Mouse (Mus musculus): ENCODE data around the gene Sh3kbp1. TPM values are rescaled to one million over a fixed set of nuclear protein-coding genes. Genes with fewer than 3 reads are reported as not detected.

Gene Sh3kbp1
- polyA plus RNA-seq, 1 experiment from 2014 or later: 47.8 TPM

GRCm38 (mm10) chrX:159737344-159737743, 110.3 kb downstream of the Sh3kbp1 start:
- Histone ChIP-seq H3K4me2 (ENCODE audit: low read depth, low read length) (no peak overlapping the region), H3K27me3 (replicated peaks; ENCODE audit: control insufficient read depth, insufficient read depth, low read length) (peaks cover 14% of the 10 kb centered on the region), H3K4me3 (ENCODE audit: low read depth, low read length) (no peak overlapping the region), H3K36me3 (ENCODE audit: control insufficient read depth, insufficient read depth, low read length) (no peaks in the 10 kb centered on the region), H3K9me3 (ENCODE audit: control insufficient read depth, low read length) (no peaks in the 10 kb centered on the region), H3K9ac (ENCODE audit: low read depth, low read length) (no peak overlapping the region), H3K27ac (replicated peaks; ENCODE audit: low read depth, low read length) (no peak overlapping the region), H3K4me1 (ENCODE audit: control insufficient read depth, insufficient read depth, low read length) (no peaks in the 10 kb centered on the region)
- ATAC-seq (ENCODE audit: low read depth) (no peak), DNase-seq (ENCODE audit: low spot score) (no peak)
- 77% methylated on average over 1 of the region's 1 CpGs for WGBS

- Histone ChIP-seq H3K4me2 (ENCODE audit: low read depth, low read length) (no peak overlapping the region), H3K36me3 (ENCODE audit: control insufficient read depth, insufficient read depth, low read length) (no peaks in the 10 kb centered on the region), H3K4me1 (ENCODE audit: control insufficient read depth, insufficient read depth, low read length) (no peaks in the 10 kb centered on the region), H3K4me3 (ENCODE audit: low read depth, low read length) (no peak overlapping the region), H3K27ac (replicated peaks; ENCODE audit: low read depth, low read length) (no peak overlapping the region), H3K9me3 (ENCODE audit: control insufficient read depth, low read length) (no peaks in the 10 kb centered on the region), H3K27me3 (replicated peaks; ENCODE audit: control insufficient read depth, insufficient read depth, low read length) (peaks cover 13% of the 10 kb centered on the region; the same call in 1 of the 2 replicates), H3K9ac (ENCODE audit: low read depth, low read length) (no peak overlapping the region)
- DNase-seq (ENCODE audit: low spot score) (peak; percentile 36), ATAC-seq (ENCODE audit: low read depth) (peak; percentile 60; the same call in 1 of the 2 replicates)
- 64% methylated on average over 5 of the region's 5 CpGs for WGBS
These were observed 117.0 kb downstream of the Sh3kbp1 start for GRCm38 (mm10) chrX:159744035-159744434.

- no peaks in the 10 kb centered on the region for H3K4me1 ChIP-seq (ENCODE audit: control insufficient read depth, insufficient read depth, low read length)
- no peak overlapping the region for H3K9ac ChIP-seq (ENCODE audit: low read depth, low read length)
- no peaks in the 10 kb centered on the region for H3K36me3 ChIP-seq (ENCODE audit: control insufficient read depth, insufficient read depth, low read length)
- ATAC-seq (ENCODE audit: low read depth): no peak
- no peaks in the 10 kb centered on the region for H3K9me3 ChIP-seq (ENCODE audit: control insufficient read depth, low read length)
- H3K4me2 ChIP-seq (ENCODE audit: low read depth, low read length): no peak overlapping the region
- DNase-seq (ENCODE audit: low spot score): no peak
- 52% methylated on average over 3 of the region's 3 CpGs for WGBS
- no peak overlapping the region for H3K4me3 ChIP-seq (ENCODE audit: low read depth, low read length)
- H3K27me3 ChIP-seq (replicated peaks; ENCODE audit: control insufficient read depth, insufficient read depth, low read length): peaks cover 13% of the 10 kb centered on the region; the same call in 1 of the 2 replicates
- no peak overlapping the region for H3K27ac ChIP-seq (replicated peaks; ENCODE audit: low read depth, low read length)
These were observed 117.5 kb downstream of the Sh3kbp1 start for GRCm38 (mm10) chrX:159744620-159745019.

- no peaks in the 10 kb centered on the region for H3K4me1 ChIP-seq (ENCODE audit: control insufficient read depth, insufficient read depth, low read length)
- H3K9me3 ChIP-seq (ENCODE audit: control insufficient read depth, low read length): no peaks in the 10 kb centered on the region
- no peak overlapping the region for H3K4me3 ChIP-seq (ENCODE audit: low read depth, low read length)
- no peaks in the 10 kb centered on the region; the same call in 1 of the 2 replicates for H3K27me3 ChIP-seq (replicated peaks; ENCODE audit: control insufficient read depth, insufficient read depth, low read length)
- ATAC-seq (ENCODE audit: low read depth): no peak
- WGBS: 85% methylated on average over 1 of the region's 1 CpGs
- H3K4me2 ChIP-seq (ENCODE audit: low read depth, low read length): no peak overlapping the region
- no peak overlapping the region for H3K27ac ChIP-seq (replicated peaks; ENCODE audit: low read depth, low read length)
- no peak overlapping the region for H3K9ac ChIP-seq (ENCODE audit: low read depth, low read length)
- peak; percentile 27 for DNase-seq (ENCODE audit: low spot score)
- H3K36me3 ChIP-seq (ENCODE audit: control insufficient read depth, insufficient read depth, low read length): no peaks in the 10 kb centered on the region
These were observed 124.8 kb downstream of the Sh3kbp1 start for GRCm38 (mm10) chrX:159751834-159752233.

- no peak for DNase-seq (ENCODE audit: low spot score)
These were observed 129.2 kb downstream of the Sh3kbp1 start for GRCm38 (mm10) chrX:159756261-159756660.

GRCm38 (mm10) chrX:159756901-159757821, 130.1 kb downstream of the Sh3kbp1 start:
- Histone ChIP-seq H3K4me3 (ENCODE audit: low read depth, low read length) (no peak overlapping the region), H3K27ac (replicated peaks; ENCODE audit: low read depth, low read length) (no peak overlapping the region), H3K4me1 (ENCODE audit: control insufficient read depth, insufficient read depth, low read length) (no peaks in the 10 kb centered on the region), H3K27me3 (replicated peaks; ENCODE audit: control insufficient read depth, insufficient read depth, low read length) (no peaks in the 10 kb centered on the region), H3K9me3 (ENCODE audit: control insufficient read depth, low read length) (no peaks in the 10 kb centered on the region), H3K4me2 (ENCODE audit: low read depth, low read length) (no peak overlapping the region), H3K36me3 (ENCODE audit: control insufficient read depth, insufficient read depth, low read length) (no peaks in the 10 kb centered on the region), H3K9ac (ENCODE audit: low read depth, low read length) (no peak overlapping the region)
- no peak for ATAC-seq (ENCODE audit: low read depth)
- WGBS: 84% methylated on average over 7 of the region's 7 CpGs
- no peak for DNase-seq (ENCODE audit: low spot score)

More at GRCm38 (mm10) chrX:159756261-159756660, 129.2 kb downstream of the Sh3kbp1 start:
- Histone ChIP-seq H3K36me3 (ENCODE audit: control insufficient read depth, insufficient read depth, low read length) (no peaks in the 10 kb centered on the region), H3K4me1 (ENCODE audit: control insufficient read depth, insufficient read depth, low read length) (no peaks in the 10 kb centered on the region), H3K27ac (replicated peaks; ENCODE audit: low read depth, low read length) (no peak overlapping the region), H3K4me3 (ENCODE audit: low read depth, low read length) (no peak overlapping the region), H3K27me3 (replicated peaks; ENCODE audit: control insufficient read depth, insufficient read depth, low read length) (no peaks in the 10 kb centered on the region), H3K9me3 (ENCODE audit: control insufficient read depth, low read length) (no peaks in the 10 kb centered on the region), H3K9ac (ENCODE audit: low read depth, low read length) (no peak overlapping the region), H3K4me2 (ENCODE audit: low read depth, low read length) (no peak overlapping the region)
- ATAC-seq (ENCODE audit: low read depth): no peak

GRCm38 (mm10) chrX:159757854-159758540, 130.9 kb downstream of the Sh3kbp1 start:
- Histone ChIP-seq H3K4me2 (ENCODE audit: low read depth, low read length) (no peak overlapping the region), H3K27ac (replicated peaks; ENCODE audit: low read depth, low read length) (no peak overlapping the region), H3K36me3 (ENCODE audit: control insufficient read depth, insufficient read depth, low read length) (no peaks in the 10 kb centered on the region), H3K9ac (ENCODE audit: low read depth, low read length) (no peak overlapping the region), H3K9me3 (ENCODE audit: control insufficient read depth, low read length) (no peaks in the 10 kb centered on the region), H3K27me3 (replicated peaks; ENCODE audit: control insufficient read depth, insufficient read depth, low read length) (no peaks in the 10 kb centered on the region), H3K4me1 (ENCODE audit: control insufficient read depth, insufficient read depth, low read length) (no peaks in the 10 kb centered on the region), H3K4me3 (ENCODE audit: low read depth, low read length) (no peak overlapping the region)
- 66% methylated on average over 4 of the region's 5 CpGs for WGBS
- no peak for DNase-seq (ENCODE audit: low spot score)
- no peak for ATAC-seq (ENCODE audit: low read depth)

GRCm38 (mm10) chrX:159763801-159764200, 136.7 kb downstream of the Sh3kbp1 start:
- H3K27ac ChIP-seq (replicated peaks; ENCODE audit: low read depth, low read length): no peak overlapping the region
- no peak overlapping the region for H3K4me3 ChIP-seq (ENCODE audit: low read depth, low read length)
- no peaks in the 10 kb centered on the region for H3K9me3 ChIP-seq (ENCODE audit: control insufficient read depth, low read length)
- 86% methylated on average over 3 of the region's 3 CpGs for WGBS
- no peak overlapping the region for H3K9ac ChIP-seq (ENCODE audit: low read depth, low read length)
- no peak for ATAC-seq (ENCODE audit: low read depth)
- H3K27me3 ChIP-seq (replicated peaks; ENCODE audit: control insufficient read depth, insufficient read depth, low read length): peaks cover 5% of the 10 kb centered on the region; the same call in 1 of the 2 replicates
- no peak overlapping the region for H3K4me2 ChIP-seq (ENCODE audit: low read depth, low read length)
- no peaks in the 10 kb centered on the region for H3K4me1 ChIP-seq (ENCODE audit: control insufficient read depth, insufficient read depth, low read length)
- H3K36me3 ChIP-seq (ENCODE audit: control insufficient read depth, insufficient read depth, low read length): no peaks in the 10 kb centered on the region
- no peak for DNase-seq (ENCODE audit: low spot score)
